Mouse (Mus musculus) kidney, embryonic 16.5 days (tissue): ENCODE results near the gene Wee2. TPM values are rescaled to one million over a fixed set of nuclear protein-coding genes. Genes with fewer than 3 reads are reported as not detected.

ENCODE experiments used
- ATAC-seq: fragments of 200-750 bp; cut with Nextera tagmentation; 2 replicates; pipeline ENCODE4 v1.8.0; 2017; ENCODE audit warnings: moderate TSS enrichment; ENCODE audit not compliant: low FRiP score, low TSS enrichment
- H3K27ac ChIP-seq: fragments of 300-500 bp; sonication (generic); 2 replicates; pipeline ENCODE4 v1.5.1; 2014; ENCODE audit warnings: low read length
- H3K27me3 ChIP-seq: fragments of 300-500 bp; sonication (generic); 2 replicates; pipeline ENCODE4 v1.6.1; 2014; ENCODE audit warnings: low read length, control low read depth, mixed read lengths; ENCODE audit not compliant: insufficient read depth
- H3K36me3 ChIP-seq: fragments of 300-500 bp; sonication (generic); 2 replicates; pipeline ENCODE4 v1.6.1; 2014; ENCODE audit warnings: low read length, control low read depth, mixed read lengths; ENCODE audit not compliant: insufficient read depth
- H3K4me1 ChIP-seq: fragments of 300-500 bp; sonication (generic); 2 replicates; pipeline ENCODE4 v1.6.1; 2014; ENCODE audit warnings: low read length, control low read depth, mixed read lengths; ENCODE audit not compliant: insufficient read depth
- H3K4me2 ChIP-seq: fragments of 300-500 bp; sonication (generic); replicated peaks from 2 replicates; pipeline ENCODE4 v1.6.1; 2014; ENCODE audit warnings: low read depth, low read length
- H3K4me3 ChIP-seq: fragments of 300-500 bp; sonication (generic); 2 replicates; pipeline ENCODE4 v1.5.1; 2014; ENCODE audit warnings: mild to moderate bottlenecking, low read length
- H3K9ac ChIP-seq: fragments of 300-500 bp; sonication (generic); replicated peaks from 2 replicates; pipeline ENCODE4 v1.6.1; 2014; ENCODE audit warnings: low read length
- H3K9me3 ChIP-seq: fragments of 300-500 bp; sonication (generic); 2 replicates; pipeline ENCODE4 v1.6.1; 2016; ENCODE audit warnings: low read length, control low read depth
- WGBS: fragments of 180-500 bp; shearing (Covaris S2); extraction: QIAGEN DNeasy Blood & Tissue Kit; methylation state at CpG from one replicate; pipeline ENCODE4 v1.1.7; 2014; 5-methylcytosine and 5-hydroxymethylcytosine counted together
- polyA plus RNA-seq: library from polyadenylated mRNA; unstranded; fragments of >200 nt; fragmentation: Nextera tagmentation; extraction: Ambion mirVana; gene quantifications from 2 replicates; pipeline ENCODE4 v1.2.1, GENCODE M21; 2015

The Wee2 gene
- polyA plus RNA-seq, 1 experiment from 2014 or later = not detected

GRCm38 (mm10) chr6:40432346-40433275 lies 6.3 kb upstream of the Wee2 start:
- no peaks in the 10 kb centered on the region for H3K36me3 ChIP-seq
- H3K4me1 ChIP-seq = peaks cover 18% of the 10 kb centered on the region
- ATAC-seq = no peak
- no peaks in the 10 kb centered on the region for H3K9me3 ChIP-seq
- H3K4me2 ChIP-seq = no peak overlapping the region
- WGBS = 86% methylated on average over 17 of the region's 17 CpGs
- no peak overlapping the region for H3K27ac ChIP-seq
- H3K4me3 ChIP-seq = no peak overlapping the region
- no peak overlapping the region for H3K9ac ChIP-seq
- H3K27me3 ChIP-seq = peaks cover 8% of the 10 kb centered on the region; the same call in 1 of the 2 replicates

GRCm38 (mm10) chr6:40434697-40435096 lies 4.2 kb upstream of the Wee2 start:
- ATAC-seq = no peak
- no peaks in the 10 kb centered on the region for H3K9me3 ChIP-seq
- H3K4me1 ChIP-seq = peaks cover 18% of the 10 kb centered on the region
- H3K36me3 ChIP-seq = no peaks in the 10 kb centered on the region
- 6% methylated on average over 7 of the region's 7 CpGs for WGBS
- peak overlapping the region; percentile 66 for H3K4me3 ChIP-seq
- peaks cover 15% of the 10 kb centered on the region; the same call in 1 of the 2 replicates for H3K27me3 ChIP-seq
- H3K27ac ChIP-seq = no peak overlapping the region
- peak overlapping the region; percentile 72 for H3K4me2 ChIP-seq
- H3K9ac ChIP-seq = peak overlapping the region; percentile 74

- no peaks in the 10 kb centered on the region for H3K36me3 ChIP-seq
- ATAC-seq = peak; percentile 75
- H3K27me3 ChIP-seq = peaks cover 15% of the 10 kb centered on the region; the same call in 1 of the 2 replicates
- peak overlapping the region; percentile 74 for H3K9ac ChIP-seq
- peak overlapping the region; percentile 72 for H3K4me2 ChIP-seq
- H3K4me3 ChIP-seq = peak overlapping the region; percentile 66
- peak overlapping the region; percentile 22; the same call in 1 of the 2 replicates for H3K27ac ChIP-seq
- peaks cover 18% of the 10 kb centered on the region for H3K4me1 ChIP-seq
- no peaks in the 10 kb centered on the region for H3K9me3 ChIP-seq
- WGBS = under 1% methylated on average over 61 of the region's 72 CpGs
Measured at GRCm38 (mm10) chr6:40435151-40436046, 3.5 kb upstream of the Wee2 start.

- peak within 1 kb of the TSS; percentile 22; the same call in 1 of the 2 replicates for H3K27ac ChIP-seq
- WGBS = under 1% methylated on average over 27 of the region's 38 CpGs
- ATAC-seq = peak; percentile 96
Measured at GRCm38 (mm10) chr6:40436047-40436483, 2.8 kb upstream of the Wee2 start, which contains the start of gene E330009J07Rik. E330009J07Rik (minus strand) TSS chr6:40436135.

GRCm38 (mm10) chr6:40439731-40440130 lies 843 bp downstream of the Wee2 start:
- 21% methylated on average over 12 of the region's 12 CpGs for WGBS
- peak overlapping the region; percentile 32; the same call in 1 of the 2 replicates for H3K4me2 ChIP-seq
- ATAC-seq = no peak

More at GRCm38 (mm10) chr6:40436047-40436483, 2.8 kb upstream of the Wee2 start, which contains the start of gene E330009J07Rik:
- Histone ChIP-seq H3K4me2 (peak within 1 kb of the TSS; percentile 72), H3K4me3 (peak within 1 kb of the TSS; percentile 66), H3K27me3 (peaks cover 15% of the 10 kb centered on the region; the same call in 1 of the 2 replicates), H3K36me3 (no peaks in the 10 kb centered on the region), H3K4me1 (peaks cover 16% of the 10 kb centered on the region), H3K9ac (peak within 1 kb of the TSS; percentile 74), H3K9me3 (no peaks in the 10 kb centered on the region)

GRCm38 (mm10) chr6:40441276-40441675 lies 2.4 kb downstream of the Wee2 start:
- Histone ChIP-seq H3K9me3 (no peaks in the 10 kb centered on the region), H3K4me3 (no peak overlapping the region), H3K27me3 (peaks cover 15% of the 10 kb centered on the region; the same call in 1 of the 2 replicates), H3K4me1 (peaks cover 3% of the 10 kb centered on the region; the same call in 1 of the 2 replicates), H3K27ac (no peak overlapping the region), H3K9ac (no peak overlapping the region), H3K36me3 (no peaks in the 10 kb centered on the region), H3K4me2 (no peak overlapping the region)
- WGBS = 75% methylated on average over 3 of the region's 3 CpGs
- no peak for ATAC-seq

More at GRCm38 (mm10) chr6:40439731-40440130, 843 bp downstream of the Wee2 start:
- no peak overlapping the region for H3K9ac ChIP-seq
- H3K4me1 ChIP-seq = peaks cover 7% of the 10 kb centered on the region
- peaks cover 15% of the 10 kb centered on the region; the same call in 1 of the 2 replicates for H3K27me3 ChIP-seq
- no peak overlapping the region for H3K27ac ChIP-seq
- no peak overlapping the region; the same call in 1 of the 2 replicates for H3K4me3 ChIP-seq
- H3K9me3 ChIP-seq = no peaks in the 10 kb centered on the region
- H3K36me3 ChIP-seq = no peaks in the 10 kb centered on the region

- no peak overlapping the region for H3K27ac ChIP-seq
- H3K9ac ChIP-seq = no peak overlapping the region
- no peaks in the 10 kb centered on the region for H3K9me3 ChIP-seq
- H3K36me3 ChIP-seq = no peaks in the 10 kb centered on the region
- no peak overlapping the region for H3K4me3 ChIP-seq
- no peak overlapping the region for H3K4me2 ChIP-seq
- H3K4me1 ChIP-seq = no peaks in the 10 kb centered on the region
- peaks cover 15% of the 10 kb centered on the region; the same call in 1 of the 2 replicates for H3K27me3 ChIP-seq
- ATAC-seq = no peak
- WGBS = 45% methylated on average over 3 of the region's 3 CpGs
Measured at GRCm38 (mm10) chr6:40441755-40442154, 2.9 kb downstream of the Wee2 start.

GRCm38 (mm10) chr6:40443281-40443928 lies 4.5 kb downstream of the Wee2 start:
- 28% methylated on average over 10 of the region's 10 CpGs for WGBS
- no peaks in the 10 kb centered on the region for H3K4me1 ChIP-seq
- no peaks in the 10 kb centered on the region for H3K36me3 ChIP-seq
- H3K27me3 ChIP-seq = peaks cover 5% of the 10 kb centered on the region; the same call in 1 of the 2 replicates
- no peak overlapping the region for H3K4me2 ChIP-seq
- no peak overlapping the region for H3K4me3 ChIP-seq
- no peaks in the 10 kb centered on the region for H3K9me3 ChIP-seq
- no peak overlapping the region for H3K9ac ChIP-seq
- ATAC-seq = no peak
- H3K27ac ChIP-seq = no peak overlapping the region

GRCm38 (mm10) chr6:40448626-40449025 lies 9.7 kb downstream of the Wee2 start:
- no peak overlapping the region for H3K27ac ChIP-seq
- H3K36me3 ChIP-seq = no peaks in the 10 kb centered on the region
- H3K9me3 ChIP-seq = no peaks in the 10 kb centered on the region
- H3K4me1 ChIP-seq = no peaks in the 10 kb centered on the region
- no peak overlapping the region for H3K4me3 ChIP-seq
- H3K27me3 ChIP-seq = peaks cover 3% of the 10 kb centered on the region; the same call in 1 of the 2 replicates
- no peak overlapping the region for H3K9ac ChIP-seq
- no peak for ATAC-seq
- no peak overlapping the region for H3K4me2 ChIP-seq
